Mouse (Mus musculus) cerebellum, adult 9-10 months (tissue): Measurements from ENCODE around the gene Tomm70a.
"Not testable (repeated sequence)": the region's sequence is repeated elsewhere in the genome, so short reads cannot be mapped to it uniquely, and the experiment has no call there.

Experiments used
- DNase-seq: peaks from one replicate; pipeline ENCODE4 v3.0.0; 2022

Tomm70a gene

DNA sequence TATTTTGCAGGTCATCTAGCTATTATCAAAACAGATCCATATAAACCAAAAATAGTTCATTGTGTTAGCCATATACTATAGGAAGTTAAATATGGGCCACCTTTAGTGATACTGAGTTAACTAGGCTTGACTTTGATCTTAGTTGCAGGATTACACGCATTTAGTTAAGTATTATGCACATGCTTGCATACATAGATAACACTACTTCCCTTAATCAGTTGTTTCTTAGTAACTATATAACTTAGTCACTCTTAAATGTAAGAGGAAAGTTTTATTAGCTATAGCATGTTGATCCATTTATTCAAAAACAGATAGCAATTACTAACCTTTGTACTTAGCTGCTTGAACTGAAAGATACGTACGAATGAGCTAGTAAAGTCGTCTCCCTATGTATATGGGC is 29.9 kb downstream of the Tomm70a start:
- no peak for DNase-seq

DNA sequence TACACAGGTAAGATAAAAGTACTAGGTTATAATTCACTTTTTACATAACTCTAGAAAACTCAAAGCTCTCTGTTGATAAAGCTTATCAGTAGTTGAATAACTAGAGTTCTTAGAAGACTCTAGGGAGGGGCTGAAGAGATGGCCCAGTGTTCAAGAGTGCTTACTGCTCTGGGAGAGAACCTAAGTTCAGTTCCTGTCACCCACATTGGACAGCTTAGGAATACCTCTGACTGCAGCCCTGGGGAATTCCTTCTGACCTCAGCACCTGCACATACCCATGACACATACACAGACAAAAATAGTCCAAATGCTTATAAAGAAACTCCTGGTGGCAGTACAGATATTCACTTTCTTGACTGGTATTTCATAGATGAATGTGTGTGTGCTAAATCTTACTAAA is 34.4 kb downstream of the Tomm70a start:
- no peak for DNase-seq

DNA sequence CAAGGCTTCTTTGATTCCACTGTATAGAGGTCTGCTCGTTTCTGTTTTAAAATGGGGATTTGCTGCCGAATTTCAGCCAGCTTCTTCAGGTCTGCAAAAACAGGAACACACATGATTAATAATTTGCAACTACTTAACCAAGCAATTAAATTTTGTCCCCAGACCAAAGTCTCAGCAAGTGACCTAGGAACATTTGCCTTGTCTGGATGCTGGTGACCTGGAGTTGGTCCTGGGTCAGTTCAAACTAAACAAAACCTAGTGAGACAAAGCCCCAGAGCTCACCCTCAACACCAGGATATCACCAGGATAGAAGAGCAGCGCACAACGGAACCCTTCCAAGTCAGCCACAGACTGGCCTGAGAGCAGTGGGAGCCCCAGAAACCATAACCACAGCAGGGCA is 35.6 kb downstream of the Tomm70a start:
- DNase-seq: no peak

DNA sequence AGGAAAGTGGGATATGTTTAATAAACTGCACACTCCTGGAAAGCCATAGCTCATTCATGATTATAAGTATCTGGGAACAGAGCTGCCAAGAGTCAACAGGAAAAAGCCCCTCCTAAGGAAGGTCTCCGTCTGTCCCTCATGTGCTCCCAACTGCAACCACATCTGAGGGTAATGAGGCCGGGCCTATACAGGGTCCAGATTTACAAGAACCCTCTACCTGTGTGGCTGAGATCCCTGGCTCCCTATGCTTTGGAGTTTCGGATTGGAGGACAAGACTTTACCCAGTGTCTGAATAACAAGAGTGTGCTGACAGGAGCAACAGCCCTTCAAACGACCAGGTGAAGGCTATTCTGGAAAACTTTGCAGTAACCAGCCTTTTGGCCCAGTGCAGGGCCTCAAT is 36.2 kb downstream of the Tomm70a start:
- DNase-seq: no peak

DNA sequence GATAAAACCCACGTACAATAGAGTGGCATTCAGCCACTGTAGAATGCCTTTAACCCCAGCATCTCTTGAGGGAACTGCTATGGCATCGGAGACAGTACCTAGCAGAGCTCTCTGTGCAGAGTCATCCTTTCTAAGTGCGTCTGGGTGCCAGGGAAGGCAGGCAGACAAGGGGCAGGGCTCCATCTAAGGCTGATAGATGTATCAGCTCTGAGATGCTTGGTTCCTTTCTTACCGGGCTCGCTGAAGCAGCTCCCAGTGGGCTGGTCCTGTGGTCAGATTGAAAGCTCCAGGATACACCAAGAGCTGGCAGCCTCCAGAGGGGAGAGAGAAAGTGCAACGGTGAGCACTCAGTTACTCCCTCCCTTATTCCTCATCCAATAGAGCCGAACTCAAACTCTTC is 38.3 kb downstream of the Tomm70a start:
- no peak for DNase-seq

GRCm38 (mm10) chr16:57162841-57163240 is 41.3 kb downstream of the Tomm70a start:
- no peak for DNase-seq

- DNase-seq: no peak
Measured at GRCm38 (mm10) chr16:57163694-57164093, 42.2 kb downstream of the Tomm70a start.

DNA sequence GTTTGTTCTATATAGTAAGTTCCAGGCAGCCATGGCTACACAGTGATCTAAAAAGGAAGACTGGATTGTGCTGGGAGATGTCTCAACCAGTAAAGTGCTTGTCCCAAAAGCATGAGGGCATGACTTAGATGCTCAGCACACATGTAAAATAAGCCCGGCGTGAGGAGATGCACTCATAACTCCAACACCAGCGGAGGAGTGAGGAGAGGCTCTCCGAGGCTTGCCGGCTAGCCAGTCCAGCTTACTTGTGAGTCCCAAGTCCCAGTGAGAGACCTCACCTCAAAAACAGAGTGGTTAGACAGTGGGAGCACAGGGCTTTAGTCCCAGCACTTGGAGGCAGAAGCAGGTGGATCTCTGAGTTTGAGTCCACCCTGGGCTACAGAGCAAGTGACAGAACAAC is 43.7 kb downstream of the Tomm70a start:
- no peak for DNase-seq

DNA sequence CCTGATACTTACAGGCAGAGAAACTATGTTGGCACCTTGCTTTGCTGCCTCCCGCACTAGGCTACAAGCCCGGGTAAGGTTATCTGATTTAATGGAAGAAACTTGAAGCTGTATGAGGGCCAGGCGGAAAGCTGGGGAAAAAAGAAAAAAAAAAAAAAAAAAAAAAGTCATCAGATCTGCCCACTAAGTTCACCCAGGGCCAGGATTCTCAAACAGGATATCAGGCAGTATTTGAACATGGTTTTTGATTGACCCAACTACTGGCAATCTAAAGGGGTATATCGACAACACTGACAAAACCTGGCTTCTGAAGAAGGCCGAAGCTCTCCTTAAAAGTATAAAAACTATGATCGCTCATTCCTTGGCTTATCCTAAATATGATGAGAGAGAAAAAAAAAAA is 44.6 kb downstream of the Tomm70a start:
- DNase-seq: peak; percentile 19

DNA sequence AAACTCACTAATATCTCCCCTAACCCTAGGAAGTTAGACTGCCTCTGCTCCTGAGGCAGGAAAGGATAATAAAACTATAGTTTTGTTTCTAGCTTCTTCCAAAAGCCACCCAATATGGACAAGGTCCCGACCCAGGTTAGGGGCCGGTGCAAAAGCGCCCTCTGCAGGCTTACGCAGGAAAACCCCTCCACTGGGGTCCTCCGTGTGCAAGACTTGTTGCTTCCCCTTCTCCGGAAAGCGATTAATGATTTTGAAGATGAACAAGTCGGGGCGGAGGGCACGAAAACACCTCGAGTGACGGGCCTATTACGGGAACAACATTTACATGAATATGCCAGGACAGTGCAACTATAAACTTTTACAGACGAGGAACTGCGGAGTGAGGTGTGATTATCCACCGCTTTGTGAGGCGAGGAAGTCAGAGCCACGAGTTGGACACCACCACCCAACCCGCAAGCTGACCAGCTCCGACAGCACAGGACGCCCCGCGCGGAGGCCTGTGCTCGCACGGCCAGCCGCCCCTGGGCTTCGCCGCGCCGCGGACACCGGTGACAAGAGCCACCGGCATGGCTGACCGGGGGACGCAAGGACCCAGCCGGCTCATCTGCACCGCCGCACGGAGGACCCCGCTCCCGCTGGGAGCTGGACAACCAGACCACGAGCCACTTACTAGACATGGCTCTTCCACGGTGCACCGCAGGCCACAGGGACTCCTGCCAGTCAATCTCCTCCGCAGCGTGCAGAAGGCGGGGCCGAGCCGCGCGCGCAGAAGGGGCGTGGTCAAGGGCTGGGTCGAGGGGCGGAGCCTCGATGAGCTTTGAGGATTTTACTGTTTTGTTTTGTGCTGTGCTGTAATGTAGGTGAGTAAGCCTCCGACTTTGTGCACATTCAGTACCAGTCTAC is 45.4 kb downstream of the Tomm70a start, which contains the start of gene Nit2:
Gene Nit2, minus strand, starts transcription at position 731 of the 903 bp plus-strand sequence.
- peak; percentile 92 for DNase-seq

GRCm38 (mm10) chr16:57167514-57167912 is 46.0 kb downstream of the Tomm70a start:
- no peak for DNase-seq

- DNase-seq: no peak
Measured at GRCm38 (mm10) chr16:57168236-57168635, 46.7 kb downstream of the Tomm70a start.

DNA sequence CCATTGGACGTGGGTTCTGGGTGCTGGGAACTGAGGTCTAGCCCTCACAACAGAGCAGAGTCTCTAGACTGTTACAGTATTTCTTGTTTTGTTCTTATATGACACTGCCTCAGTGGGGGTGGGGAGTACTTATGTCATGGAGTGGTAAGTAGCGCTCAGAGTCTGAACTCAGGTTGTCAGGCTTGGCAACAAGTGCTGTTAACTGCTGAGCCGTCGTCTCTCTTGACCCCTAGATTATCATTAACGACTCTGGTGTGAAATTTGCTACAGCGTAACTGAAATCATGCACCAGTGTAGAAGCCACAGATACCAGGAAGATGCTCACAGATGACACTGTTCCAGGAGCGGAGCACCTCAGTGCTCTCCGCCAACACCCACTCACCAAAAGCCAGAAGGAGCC is 49.7 kb downstream of the Tomm70a start:
- no peak for DNase-seq

GRCm38 (mm10) chr16:57171570-57171969 is 50.1 kb downstream of the Tomm70a start:
- DNase-seq: no peak

DNA sequence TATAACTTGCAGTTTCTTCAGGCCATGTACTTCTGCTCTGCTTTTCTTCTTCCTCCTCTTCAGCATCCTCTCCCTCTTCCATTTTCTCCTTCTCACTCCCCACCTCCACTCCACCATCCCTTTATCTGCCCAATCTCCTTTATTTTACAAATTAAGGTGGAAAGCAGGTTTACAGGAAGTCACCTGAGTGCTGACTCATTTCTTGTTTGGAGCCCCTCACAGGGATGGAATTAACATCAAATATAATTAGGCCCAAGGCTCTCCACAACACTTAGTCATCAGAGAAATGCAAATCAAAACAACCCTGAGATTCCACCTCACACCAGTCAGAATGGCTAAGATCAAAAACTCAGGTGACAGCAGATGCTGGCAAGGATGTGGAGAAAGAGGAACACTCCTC is 53.0 kb downstream of the Tomm70a start:
- not testable (repeated sequence) for DNase-seq

DNA sequence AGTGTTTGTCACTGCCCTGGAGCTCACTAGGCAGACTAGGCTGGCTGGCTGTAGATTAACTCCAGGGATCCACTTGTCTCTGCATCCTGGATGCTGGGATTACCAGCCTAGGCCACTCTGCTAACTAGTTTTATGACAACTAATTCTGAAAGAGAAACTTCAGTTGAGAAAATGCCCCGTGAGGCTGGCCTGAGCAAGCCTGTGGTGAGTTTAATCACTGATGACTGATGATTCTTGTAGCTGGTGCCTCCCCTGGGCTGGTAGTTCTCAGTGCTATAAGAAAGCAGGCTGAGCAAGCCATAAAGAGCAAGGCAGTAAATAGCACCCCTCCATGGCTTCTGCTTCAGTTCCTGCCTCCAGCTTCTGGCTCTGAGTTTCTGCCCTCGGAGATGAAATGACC is 54.2 kb downstream of the Tomm70a start:
- DNase-seq: no peak

DNA sequence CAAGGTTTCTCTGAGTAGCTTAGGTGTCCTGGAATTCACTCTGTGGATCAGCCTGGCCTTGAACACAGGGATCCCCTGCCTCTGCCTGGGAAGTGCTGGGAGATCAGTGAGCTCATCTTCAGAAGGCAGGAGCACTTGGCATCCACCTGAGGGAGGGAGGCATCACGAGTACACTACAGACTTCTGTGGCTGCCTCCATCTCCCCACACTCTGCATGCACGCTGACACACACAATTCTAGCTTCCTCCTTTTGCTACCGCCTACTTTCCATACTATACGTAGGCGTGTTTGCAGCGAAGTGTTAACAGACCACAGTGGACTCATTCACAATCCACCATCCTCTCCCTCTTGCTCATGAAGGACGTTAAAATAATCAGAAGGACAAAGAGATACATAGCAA is 54.8 kb downstream of the Tomm70a start:
- no peak for DNase-seq

GRCm38 (mm10) chr16:57177254-57177653 is 55.8 kb downstream of the Tomm70a start:
- peak; percentile 61 for DNase-seq

GRCm38 (mm10) chr16:57177664-57178063 is 56.2 kb downstream of the Tomm70a start:
- DNase-seq: no peak

DNA sequence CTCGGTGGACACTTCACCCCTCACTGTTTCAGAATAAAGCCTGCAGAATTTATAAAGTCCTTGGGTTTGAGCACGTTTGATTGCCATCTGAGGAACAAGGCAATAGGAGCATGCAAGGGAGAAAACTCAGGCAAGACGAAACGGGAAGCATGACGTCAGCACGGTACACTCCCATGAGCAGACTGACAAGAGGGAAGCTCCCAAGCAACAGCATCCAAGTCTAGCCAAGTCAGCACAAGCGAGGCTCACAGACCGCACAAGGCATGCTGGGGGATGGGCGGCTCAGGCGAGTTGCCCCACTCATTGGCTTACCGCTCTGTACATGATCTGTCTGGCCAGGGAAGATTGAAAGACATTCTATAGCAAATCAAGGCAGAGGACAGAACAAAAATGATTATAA is 59.7 kb downstream of the Tomm70a start:
- no peak for DNase-seq

- no peak for DNase-seq
Measured at GRCm38 (mm10) chr16:57182037-57182436, 60.5 kb downstream of the Tomm70a start.

DNA sequence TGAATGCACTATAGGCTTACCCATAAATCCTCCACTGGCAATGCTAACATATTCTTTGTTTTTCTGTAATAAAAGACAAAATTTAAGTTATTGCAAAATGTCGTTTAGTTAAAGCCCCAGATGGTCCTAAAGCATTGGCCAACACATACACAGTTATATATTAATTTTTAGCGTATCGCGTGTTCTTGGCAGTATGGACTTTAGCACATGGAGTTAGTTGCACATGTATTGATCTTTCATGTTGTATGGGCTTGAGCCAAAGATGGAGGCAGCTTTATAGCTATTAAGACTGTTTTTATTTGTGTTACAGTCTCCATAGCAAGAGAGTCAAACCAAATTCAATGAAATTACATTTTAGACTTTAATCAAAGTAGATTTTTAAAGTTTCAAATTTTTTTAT is 65.1 kb downstream of the Tomm70a start:
- no peak for DNase-seq

DNA sequence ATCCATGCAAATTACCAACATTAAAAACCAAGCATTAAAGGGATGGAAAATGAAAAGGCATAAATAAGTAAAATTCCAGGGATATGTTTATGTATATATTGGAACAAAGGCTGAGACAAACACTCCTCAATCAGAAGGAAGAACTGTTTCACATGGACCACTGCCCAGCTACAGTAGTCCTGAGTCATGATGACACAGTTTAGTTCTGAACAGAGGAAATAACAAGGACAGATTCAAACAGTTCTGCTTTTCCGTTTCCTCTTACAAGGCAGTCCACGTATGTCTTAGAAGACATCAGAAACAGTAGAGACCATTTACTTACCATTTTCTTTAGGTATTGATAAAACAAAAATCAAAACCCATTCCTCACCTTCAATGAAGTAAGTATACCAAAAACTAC is 68.0 kb downstream of the Tomm70a start:
- DNase-seq: no peak

DNA sequence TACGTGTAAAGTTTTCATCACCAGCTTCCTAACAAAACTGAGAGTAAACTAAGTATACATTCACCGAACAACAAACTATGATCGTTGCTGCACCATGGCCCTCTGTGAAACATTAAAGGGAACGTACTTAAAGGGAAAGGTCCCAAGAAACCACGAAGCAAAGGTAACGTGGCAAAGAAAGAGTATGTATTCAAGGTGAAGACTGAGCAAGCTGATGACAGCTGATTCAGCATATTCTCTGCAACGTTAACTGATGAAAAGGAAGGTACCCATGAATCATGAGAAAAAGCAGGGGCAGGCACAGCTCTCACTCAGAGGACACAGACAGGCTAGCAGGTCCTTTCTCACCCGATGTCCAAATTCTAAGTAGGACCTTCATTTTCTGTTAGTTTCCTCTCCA is 68.9 kb downstream of the Tomm70a start:
- no peak for DNase-seq

- DNase-seq: no peak
Measured at GRCm38 (mm10) chr16:57191214-57191613, 69.7 kb downstream of the Tomm70a start.
